Mouse (Mus musculus) left cerebral cortex, adult 8-10 months (tissue): Measurements from ENCODE around the gene Nsrp1. TPM values are rescaled to one million over a fixed set of nuclear protein-coding genes. Genes with fewer than 3 reads are reported as not detected.

Experiments
- microRNA-seq, 2 experiments: library from miRNA; unstranded; fragments of <30 nt; microRNA quantifications; one replicate each; pipeline ENCODE4 v1.2.0; 2022
- total RNA-seq, 4 experiments: library from RNA; stranded (reverse); gene quantifications; 2 replicates each; pipeline ENCODE4 v1.2.4; 2022

The Nsrp1 gene
- total RNA-seq, 4 experiments from 2014 or later, result 20.7 to 22.8 (median 21.6) TPM

Small RNA genes lying within 50 kb of the gene (microRNA-seq; reads per million reads assigned to microRNA genes)
- gene Mir423, result 1,128 to 1,155 reads per million in 2 experiments

Other genes with a start within 250 kb of the Nsrp1 start
- gene Cpd, start 231.4 kb downstream of the Nsrp1 start, total RNA-seq, result 10 to 100 TPM; 53.6 to 58.6 (median 54.1) TPM
- not detected for gene Tmigd1, start 176.3 kb downstream of the Nsrp1 start, total RNA-seq
- 10 to 100 TPM; 65.4 to 69.3 (median 68.7) TPM for gene Blmh, start 153.6 kb downstream of the Nsrp1 start, total RNA-seq
- gene Slc6a4, start 79.8 kb downstream of the Nsrp1 start, total RNA-seq, result not detected
- 1 to 10 TPM; 2.8 to 4.3 (median 4.1) TPM for gene Efcab5, start 110.5 kb upstream of the Nsrp1 start, total RNA-seq
- gene Ssh2, start 137.9 kb upstream of the Nsrp1 start, total RNA-seq, result 10 to 100 TPM; 26.7 to 32.2 (median 30.8) TPM